Mouse (Mus musculus) left cerebral cortex, adult 2 months (tissue): ENCODE data around the gene Hs6st2. TPM values are rescaled to one million over a fixed set of nuclear protein-coding genes. Genes with fewer than 3 reads are reported as not detected.

Experiments
- DNase-seq, 2 experiments: peaks; one replicate each; pipeline ENCODE4 v3.0.0; 2021 to 2022; ENCODE audit warnings: low spot score in 2 of 2, mixed read lengths in 1 of 2; ENCODE audit errors: extremely low spot score in 1 of 2
- H3K27ac ChIP-seq: fragments of 200-600 bp; 2 replicates; pipeline ENCODE4 v1.8.1; 2022
- H3K4me3 ChIP-seq: fragments of 200-600 bp; 2 replicates; pipeline ENCODE4 v1.8.1; 2022
- CTCF ChIP-seq: fragments of 200-600 bp; IDR thresholded peaks from 2 replicates; pipeline ENCODE4 v1.8.1; 2022; ENCODE audit warnings: antibody characterized with exemption, mild to moderate bottlenecking, moderate library complexity
- intact Hi-C: fragments of 180-260 bp; cut with DNase I; formaldehyde crosslinking; loops from one replicate; pipeline ENCODE4 v1.15.1; 2025
- total RNA-seq, 2 experiments: library from RNA; stranded (reverse); gene quantifications; 2 replicates each; pipeline ENCODE4 v1.2.3; 2021

Gene Hs6st2
- total RNA-seq, 2 experiments from 2014 or later = 32.3 to 37.6 TPM

DNA sequence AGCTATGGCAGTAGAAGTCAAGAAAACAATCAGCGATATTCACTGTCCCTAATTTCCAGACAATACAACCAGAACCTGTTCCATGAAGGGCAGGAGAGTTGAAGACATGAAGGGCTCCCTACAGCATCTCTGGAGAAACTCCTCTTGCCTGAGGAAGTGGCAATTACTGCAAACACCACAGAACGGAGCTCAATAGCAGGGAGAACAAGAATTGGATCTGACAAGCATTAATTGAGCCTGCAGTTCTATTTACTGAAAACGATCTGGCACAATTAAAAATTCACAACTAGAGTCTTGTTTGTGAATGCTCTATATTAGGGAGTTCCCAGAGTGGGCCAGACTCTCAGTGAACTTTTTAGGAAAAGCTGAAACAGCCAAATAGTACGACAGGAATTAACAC, 238.3 kb downstream of the Hs6st2 start:
- no peak for TF ChIP-seq CTCF
- H3K27ac ChIP-seq = no peak overlapping the region
- DNase-seq = no peak
- intact Hi-C loops = no loop called here
- H3K4me3 ChIP-seq = no peak overlapping the region

DNA sequence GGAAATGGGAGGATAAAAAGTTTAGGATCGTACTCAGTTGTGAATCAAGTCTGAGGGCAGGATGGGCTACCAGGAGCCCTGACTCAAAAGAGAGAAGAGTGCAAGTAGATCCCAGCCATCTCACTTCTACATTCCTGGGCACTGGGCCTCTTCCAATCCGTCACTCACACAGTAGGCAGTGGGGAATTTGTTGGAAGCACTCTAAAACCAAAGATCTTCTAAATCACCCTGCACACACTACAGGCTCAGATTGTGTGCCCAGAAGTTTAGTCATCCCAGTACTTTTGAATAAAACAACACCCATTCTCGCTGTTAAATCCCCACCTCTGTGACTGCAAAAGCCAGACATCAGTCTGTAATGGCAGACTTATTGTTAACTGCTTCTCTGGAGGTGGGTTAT, 249.9 kb downstream of the Hs6st2 start:
- H3K4me3 ChIP-seq = no peak overlapping the region
- no peak overlapping the region for H3K27ac ChIP-seq
- no peak for TF ChIP-seq CTCF
- DNase-seq = no peak
- intact Hi-C loops = no loop called here

DNA sequence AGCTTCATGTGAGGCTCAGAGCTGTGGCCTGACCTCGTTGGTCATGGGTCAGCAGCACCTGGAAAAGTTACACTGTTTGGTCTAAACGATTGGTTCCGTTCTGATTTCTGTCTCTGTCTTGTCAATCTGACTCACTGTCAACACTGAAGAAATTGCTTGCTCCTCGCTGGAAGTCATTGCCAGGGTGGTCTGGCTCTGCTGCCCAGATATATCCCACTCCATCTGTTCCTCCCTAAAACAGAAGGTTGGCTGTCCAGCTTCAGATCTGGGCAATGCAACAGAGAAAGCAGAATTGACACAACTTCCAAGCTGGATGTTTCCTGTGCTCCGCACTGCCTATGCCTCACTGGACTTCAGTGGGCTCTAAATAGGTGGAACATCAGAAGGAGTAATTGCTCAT, 256.6 kb downstream of the Hs6st2 start:
- no peak for DNase-seq
- H3K4me3 ChIP-seq = no peak overlapping the region
- TF ChIP-seq CTCF = no peak
- no peak overlapping the region for H3K27ac ChIP-seq
- intact Hi-C loops = no loop called here

DNA sequence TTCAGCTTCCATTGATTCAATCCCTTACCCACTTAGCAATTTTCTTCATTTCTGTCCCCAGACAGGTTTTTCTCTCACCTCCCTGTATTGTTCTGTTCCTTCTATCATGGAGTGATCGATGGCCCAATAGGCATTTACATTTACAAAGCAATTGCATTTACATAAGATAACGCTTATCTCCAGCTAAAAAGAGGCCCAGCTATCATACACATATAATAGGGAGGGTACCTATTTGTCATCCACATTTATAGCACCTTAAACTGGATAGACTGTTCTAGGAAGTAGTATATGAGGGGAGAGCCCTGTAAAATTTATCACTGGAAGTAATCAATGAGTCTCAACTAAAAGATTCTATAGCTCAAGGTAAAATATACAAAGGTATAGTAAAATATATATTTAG, 271.4 kb downstream of the Hs6st2 start:
- no peak for TF ChIP-seq CTCF
- Histone ChIP-seq H3K27ac (no peak overlapping the region), H3K4me3 (no peak overlapping the region)
- intact Hi-C loops = no loop called here
- DNase-seq = no peak

DNA sequence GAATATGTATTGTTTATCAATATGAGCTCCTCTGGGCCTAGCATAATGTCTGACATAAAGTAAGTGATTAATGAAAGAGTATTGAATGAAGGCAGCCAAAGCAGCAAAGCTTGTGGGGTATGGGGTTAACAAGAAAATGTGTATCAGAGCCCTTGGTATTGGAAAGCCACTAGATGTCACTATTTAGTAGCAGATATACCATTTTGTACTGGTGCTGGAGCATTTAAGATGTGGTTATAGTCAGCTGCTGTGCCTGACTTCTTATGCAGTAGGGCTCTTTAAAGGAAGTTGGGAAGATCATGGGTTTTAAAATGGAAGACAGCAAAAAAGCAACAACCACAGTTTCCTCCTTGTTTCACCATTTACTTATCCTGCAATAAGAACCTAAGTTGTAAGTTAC, 284.2 kb downstream of the Hs6st2 start:
- intact Hi-C loops = loop anchor here (1.0 to 10.0 kb wide), 4 partner anchors 82 to 975 kb away; no protein-coding TSS in a partner anchor
- no peak overlapping the region for H3K4me3 ChIP-seq
- H3K27ac ChIP-seq = no peak overlapping the region
- DNase-seq = no peak
- TF ChIP-seq CTCF = peak; percentile 65

DNA sequence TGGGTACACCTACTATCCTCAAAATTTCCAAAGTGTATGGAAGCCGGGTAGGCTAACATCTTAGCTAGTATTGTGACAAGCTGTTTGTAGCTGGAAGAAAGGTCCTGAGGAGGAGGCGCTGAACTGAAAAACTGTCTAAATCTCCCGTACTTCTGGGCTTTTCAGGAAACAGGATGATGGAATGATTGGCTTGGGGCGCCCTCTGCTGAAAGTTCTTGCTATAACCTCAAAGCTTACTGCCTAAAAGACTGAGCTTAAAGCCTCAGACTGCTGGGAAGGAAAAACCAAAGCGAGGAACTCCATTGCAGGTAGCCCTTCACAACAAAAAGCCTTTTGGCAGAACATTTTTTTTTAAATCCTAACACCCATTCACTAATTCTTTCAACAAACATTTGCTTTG, 307.0 kb downstream of the Hs6st2 start:
- TF ChIP-seq CTCF = peak; percentile 72
- peak; percentile 55 to 80 for DNase-seq
- Histone ChIP-seq H3K27ac (no peak overlapping the region), H3K4me3 (no peak overlapping the region)
- intact Hi-C loops = loop anchor here (1.0 to 10.0 kb wide), 3 partner anchors 170 to 700 kb away; partner anchors contain the start of gene Mbnl3

DNA sequence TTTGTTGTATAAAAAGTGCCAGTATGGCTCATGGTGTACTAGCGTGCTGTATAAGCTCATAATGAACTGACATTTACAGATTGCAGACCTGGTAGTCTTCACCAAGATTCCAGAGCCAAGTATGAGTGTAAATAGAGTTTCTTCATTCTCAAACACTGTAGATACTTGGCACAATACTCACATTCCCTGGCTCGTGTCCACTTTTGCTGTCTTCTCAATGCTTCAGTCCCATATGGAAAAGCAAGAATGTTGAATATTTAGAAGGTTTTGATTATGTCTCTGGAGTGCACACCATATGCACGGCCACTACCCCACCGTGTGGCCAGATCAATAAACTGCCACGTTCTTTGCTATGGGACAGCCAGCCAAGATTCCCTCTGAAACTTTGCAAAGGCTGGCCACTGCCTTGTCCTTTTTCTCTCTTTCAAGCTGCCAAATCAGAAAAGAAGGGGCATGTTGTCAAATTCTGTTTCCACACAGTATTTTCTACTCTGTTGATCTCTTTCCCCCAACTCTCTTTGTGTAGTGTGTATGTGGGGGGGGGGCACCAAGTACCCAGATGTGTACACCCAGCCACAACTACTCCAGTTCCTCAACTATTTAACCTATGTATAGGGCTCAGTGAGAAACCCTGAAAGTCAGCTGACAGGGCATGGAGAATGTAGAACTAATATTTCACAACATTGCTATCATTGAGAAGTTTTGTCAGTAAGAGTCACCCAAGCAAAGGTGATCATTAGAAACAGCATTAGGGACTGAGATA, 309.0 kb downstream of the Hs6st2 start:
- DNase-seq = no peak
- H3K4me3 ChIP-seq = no peak overlapping the region
- peak; percentile 48 for TF ChIP-seq CTCF

DNA sequence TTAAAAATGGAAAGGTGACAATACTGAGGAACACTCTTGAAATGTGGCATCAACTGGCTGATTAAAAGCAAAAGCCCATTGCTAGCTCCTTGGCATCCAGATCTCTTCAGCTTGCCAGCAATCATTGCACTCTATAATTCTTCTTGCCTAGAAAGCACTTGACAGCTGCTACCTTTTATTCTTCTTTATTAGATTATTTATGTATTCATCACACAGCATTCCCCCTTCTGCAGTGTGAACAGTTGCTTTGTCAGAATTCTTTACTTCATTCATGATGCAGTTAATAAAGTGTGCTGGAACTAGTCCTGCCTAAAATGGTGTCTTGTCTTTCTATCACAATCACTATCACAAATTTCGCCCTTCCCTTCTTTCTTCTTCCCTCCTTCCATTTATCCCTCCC, 332.0 kb downstream of the Hs6st2 start:
- Histone ChIP-seq H3K27ac (no peak overlapping the region), H3K4me3 (no peak overlapping the region)
- intact Hi-C loops = no loop called here
- no peak for DNase-seq
- TF ChIP-seq CTCF = no peak

More for the DNA sequence above, 309.0 kb downstream of the Hs6st2 start:
- intact Hi-C loops = loop anchor here (10.0 kb wide), 1 partner anchor 168 kb away; the partner anchor contains the start of gene Mbnl3
- H3K27ac ChIP-seq = no peak overlapping the region

DNA sequence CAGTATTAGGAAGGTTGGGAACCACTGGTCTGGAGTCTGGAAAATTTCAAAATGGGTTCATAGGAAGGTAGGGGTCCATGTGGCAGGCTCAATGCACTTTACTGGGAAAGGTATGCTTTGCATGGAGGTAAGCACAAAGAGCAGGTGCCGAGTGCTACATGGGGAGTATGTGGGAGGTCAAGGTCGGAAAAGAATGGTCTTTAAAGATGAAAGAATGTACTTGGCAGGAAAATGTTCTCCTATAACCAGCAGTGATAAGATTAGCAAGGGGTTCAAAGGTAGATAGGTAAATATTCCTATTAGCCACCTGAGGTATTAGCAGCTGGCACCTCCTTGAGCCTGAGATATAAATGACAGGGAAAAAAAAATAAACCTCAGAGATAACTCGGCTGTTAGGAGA, 338.1 kb downstream of the Hs6st2 start:
- Histone ChIP-seq H3K4me3 (no peak overlapping the region), H3K27ac (no peak overlapping the region)
- intact Hi-C loops = no loop called here
- DNase-seq = no peak
- no peak for TF ChIP-seq CTCF

Other genes with a start within 250 kb of the Hs6st2 start
- gene Usp26, start 119.4 kb upstream of the Hs6st2 start, total RNA-seq = not detected